Mouse (Mus musculus): ENCODE measurements at regions not wholly inside any gene's neighbourhood (a gene's known extent, or its start where the extent isn't known, plus 50 kb on each side); places are given as distances from the start of the nearest gene placed in this dataset.
"Not testable (repeated sequence)": the region's sequence is repeated elsewhere in the genome, so short reads cannot be mapped to it uniquely, and the experiment has no call there.

DNA sequence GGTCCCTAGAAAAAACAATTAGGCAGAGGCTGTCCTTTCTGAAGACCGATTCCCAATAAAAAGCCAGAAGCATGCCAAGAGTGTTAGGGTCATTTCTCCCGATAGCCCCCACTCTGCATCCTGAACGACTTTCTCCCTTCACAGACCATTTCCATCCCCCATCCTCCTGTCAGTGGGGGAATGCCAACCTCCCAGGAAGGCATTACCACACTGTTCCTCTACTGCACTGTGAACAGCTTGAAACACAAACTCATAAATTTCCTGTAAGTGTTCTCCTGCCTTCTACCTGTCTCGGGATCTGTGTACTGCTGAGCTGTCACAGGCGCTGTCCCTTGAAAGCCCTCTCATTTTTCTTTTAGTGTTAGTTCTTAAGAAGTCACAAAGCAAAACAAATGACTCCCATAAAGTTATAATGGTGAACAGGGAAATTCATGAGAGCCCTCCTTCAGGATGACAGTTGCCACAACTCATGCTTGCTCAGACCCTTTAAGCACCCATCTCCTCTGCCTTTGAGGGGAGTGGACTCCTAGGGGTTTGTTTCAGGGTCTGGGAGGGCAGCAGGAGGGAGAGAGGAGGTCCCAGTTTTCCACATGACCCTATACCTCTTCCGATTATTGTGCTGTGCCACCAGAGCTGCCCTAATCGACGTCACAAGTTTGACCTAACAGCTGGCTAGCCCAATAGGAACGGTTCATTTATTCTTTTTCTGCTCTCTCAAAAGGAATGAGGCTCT, 139.9 kb downstream of the Rchy1 start:
- no peak for DNase-seq

DNA sequence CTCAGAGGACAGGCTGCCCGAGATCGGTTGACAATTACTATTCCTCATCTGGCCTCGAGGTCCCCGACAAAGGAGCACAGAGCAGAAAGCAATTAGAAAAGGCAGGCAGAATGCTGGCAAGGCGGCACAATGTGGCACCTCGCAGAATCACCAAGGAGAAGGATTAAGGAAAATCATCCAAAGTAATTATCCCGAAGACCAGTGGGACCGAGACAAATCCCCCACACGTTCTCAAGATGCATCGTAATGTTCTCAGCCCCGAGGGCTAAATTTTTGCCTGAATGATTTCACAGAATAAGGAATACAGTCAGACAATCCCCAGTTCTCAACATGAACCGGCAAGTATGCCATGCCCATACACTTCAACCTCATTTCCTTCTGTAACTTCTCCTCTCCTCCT, 144.1 kb downstream of the Rchy1 start:
- DNase-seq = no peak

DNA sequence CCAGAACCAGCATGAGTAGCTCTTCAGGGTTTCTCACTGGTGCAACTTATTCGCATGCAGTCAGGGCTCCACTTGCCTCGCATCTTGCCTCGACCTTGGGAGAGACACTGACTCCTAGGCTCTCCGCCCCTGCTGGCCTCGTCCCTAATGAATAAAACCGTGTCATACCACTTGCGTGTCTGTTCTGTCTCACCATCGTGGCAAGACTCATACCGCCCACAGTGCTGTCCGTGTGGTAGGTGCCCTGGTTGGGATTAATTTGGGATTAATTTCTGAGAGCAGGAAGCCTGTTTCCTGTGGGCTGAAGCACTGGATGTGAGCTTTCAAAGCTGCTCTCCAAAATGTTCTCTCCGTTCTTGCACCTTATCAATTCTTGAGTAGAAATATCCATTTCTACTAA, 144.7 kb downstream of the Rchy1 start:
- no peak for DNase-seq

DNA sequence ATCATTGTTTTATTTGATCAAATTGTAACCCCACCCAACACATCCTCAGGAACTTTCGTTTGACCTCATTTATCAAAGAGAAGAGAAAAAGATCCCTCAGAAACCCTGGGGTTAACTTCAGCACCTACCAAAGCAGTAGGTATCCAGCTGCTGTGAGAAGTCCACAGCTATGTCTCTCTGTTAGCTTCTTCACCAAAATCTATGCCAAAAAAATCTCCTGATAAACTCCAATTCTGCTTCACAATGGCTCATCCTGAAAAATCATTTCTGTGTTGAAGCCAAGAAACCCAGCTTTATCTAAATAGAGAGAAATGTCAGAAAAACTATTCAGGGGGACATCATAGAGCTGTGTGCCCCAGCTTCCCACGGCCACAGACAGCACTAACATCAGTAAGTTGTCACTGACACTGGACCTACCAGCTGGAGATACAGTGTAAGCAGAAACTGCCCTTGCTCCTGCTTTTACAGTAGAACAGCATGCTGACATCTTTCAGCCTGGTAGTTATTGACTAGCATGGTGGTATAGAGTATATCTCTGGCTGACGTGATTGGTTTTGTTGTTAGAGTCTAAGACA, 146.4 kb downstream of the Rchy1 start:
- DNase-seq = no peak

DNA sequence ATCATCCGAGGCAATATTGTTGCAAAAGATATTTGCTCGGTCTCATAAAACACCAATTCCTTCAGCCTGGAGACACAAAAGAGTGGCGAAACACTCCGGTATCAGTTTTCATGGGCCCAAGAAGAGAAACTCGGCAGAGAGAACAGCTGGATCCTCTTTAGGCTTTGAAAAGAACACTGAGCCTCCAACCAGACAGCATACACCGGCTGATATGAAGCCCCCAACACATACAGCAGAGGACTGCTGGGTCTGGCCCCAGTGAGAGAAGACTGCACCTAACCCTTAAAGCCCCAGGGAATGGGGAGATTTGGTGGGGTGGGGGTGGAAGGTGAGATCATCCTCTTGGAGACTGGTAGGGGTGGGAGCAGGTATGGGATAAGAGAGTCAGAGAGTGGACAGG, 147.9 kb downstream of the Rchy1 start:
- DNase-seq = no peak

DNA sequence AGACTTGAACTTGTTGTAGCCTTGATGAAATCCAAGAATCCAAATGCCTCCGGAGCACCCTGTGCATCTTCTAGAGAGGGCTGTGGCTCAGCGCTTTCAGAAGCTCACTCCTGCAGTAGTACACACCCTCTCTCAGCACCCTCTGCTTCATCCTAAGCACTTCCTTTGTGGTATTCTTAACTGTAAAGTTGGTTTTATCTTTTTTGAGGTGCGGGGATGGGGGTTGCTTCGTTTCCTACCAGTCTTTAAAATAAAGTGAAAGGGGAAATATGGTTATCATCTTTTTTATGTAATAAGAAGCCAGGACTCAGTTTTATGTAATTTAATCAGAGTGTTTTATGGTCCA, 148.5 kb downstream of the Rchy1 start:
- no peak for DNase-seq

- no peak for DNase-seq
These were observed 149.1 kb downstream of the Rchy1 start for GRCm38 (mm10) chr5:91813547-91814416.

GRCm38 (mm10) chr5:91807070-91808065, 155.5 kb downstream of the Rchy1 start:
- DNase-seq = no peak

- DNase-seq = no peak
These were observed 161.4 kb downstream of the Rchy1 start for GRCm38 (mm10) chr5:91801297-91801980.

DNA sequence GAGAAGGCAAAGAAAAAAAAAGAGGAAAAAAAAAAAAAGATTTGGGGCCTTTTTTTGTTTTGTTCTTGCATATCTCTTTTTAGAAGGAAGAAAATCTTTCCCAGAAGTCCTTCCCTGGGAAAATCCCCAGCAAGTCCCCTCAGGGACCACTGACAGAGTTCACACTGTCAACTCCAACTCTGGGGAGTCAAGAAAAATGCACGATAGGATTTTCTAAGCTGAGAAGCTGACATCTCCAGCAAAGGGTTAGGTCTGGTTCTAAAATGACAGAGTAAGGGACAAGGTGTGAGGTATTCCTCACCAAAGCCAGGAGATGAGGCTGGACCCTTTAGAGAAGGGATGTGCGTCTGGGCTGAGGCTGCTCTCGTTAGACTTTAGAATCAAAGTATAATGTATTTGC, 165.5 kb downstream of the Rchy1 start:
- no peak for DNase-seq

DNA sequence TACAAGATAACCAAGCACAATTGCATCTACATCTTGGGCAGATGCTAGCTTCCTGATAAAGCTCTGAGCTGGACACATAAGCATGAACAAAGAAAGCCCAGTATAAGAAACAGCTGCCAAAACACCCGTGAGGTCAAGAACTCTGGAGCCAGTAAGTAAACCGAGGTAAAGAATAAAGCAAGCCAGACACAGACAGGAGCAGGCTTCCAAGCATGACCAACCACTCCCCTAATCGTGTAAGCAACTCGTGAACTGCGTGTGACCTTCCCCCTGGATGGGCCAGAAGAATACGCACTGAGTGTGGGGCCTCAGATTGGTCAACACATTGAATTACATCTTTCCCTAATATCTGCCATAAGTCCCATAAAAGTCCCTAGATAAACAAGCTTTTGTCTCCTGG, 170.1 kb downstream of the Rchy1 start:
- no peak for DNase-seq

DNA sequence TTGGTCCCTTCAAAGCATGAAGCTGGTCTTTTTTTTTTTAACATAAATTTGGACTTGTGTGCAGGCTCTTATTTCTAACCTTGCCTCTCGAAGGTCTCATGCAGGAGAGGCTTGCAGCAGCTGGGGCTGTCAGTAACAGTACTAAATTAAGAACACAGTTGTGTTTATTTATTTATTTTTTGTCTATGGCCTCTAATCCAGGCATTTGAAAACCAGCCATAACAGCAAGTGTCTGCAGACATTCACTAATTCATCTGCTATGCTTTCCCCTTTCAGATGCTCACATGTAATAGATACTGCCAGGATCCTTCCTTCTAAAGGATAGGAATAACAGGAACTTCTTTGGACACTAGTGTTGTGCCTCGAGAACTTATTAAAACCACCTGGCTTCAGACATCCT, 172.5 kb downstream of the Rchy1 start:
- DNase-seq = no peak

DNA sequence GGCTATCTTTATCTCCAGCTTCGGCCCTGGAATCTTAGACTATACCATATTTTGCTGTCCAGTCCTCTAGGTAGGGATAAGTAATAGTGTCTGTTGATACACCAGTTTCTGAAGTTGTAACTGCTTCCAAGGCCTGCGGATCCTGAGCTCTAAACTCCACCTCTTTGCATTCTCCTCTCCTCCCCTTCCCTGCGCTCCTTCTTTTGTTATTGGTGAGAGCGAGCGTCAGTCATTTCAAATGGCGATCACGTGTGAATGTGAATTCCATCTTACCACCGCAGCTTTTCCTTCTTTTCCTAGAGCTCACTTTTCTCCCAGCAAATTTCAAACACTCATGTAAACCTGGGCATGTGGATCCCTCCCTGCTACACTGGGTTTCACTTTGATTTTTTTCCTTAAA, 178.9 kb downstream of the Rchy1 start:
- no peak for DNase-seq

- DNase-seq = no peak
These were observed 185.9 kb downstream of the Rchy1 start for GRCm38 (mm10) chr5:91776971-91777370.

DNA sequence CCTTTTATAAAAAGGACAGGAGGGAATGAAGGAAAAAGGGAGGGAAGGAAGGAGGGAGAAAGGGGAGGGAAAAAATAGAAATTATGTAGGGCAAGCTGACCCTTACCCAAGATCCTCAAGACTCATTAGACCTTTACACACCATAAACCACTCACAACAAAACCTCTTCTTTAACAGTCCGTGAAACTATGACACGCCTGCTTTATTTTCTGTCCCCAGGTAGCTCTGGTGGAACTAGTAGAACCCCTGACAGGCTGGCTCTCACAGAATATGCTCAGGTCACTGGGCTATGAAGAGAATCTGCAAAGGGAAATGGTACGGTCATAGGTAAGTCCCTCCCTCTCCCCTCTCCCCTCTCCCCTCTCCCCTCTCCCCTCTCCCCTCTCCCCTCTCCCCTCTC, 188.8 kb downstream of the Rchy1 start:
- DNase-seq = no peak

DNA sequence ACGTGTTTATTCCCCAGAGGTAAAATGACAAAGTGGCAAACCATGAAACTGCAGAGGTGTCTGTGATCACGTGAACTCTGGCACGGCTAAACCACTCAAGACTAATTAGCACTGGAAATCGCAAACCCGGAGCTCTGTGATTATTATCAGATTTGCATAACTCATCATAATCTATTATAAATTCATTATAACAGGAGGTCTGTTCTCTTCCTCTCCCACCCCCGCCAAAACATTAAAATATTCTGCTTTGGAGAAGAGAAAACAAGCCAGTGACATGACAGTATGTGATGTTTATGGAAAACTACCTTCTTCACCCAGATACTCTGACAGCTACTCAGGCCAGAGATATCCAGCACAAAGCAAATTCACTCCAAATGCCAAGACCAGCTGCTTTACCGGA, 195.0 kb downstream of the Rchy1 start:
- DNase-seq = no peak

DNA sequence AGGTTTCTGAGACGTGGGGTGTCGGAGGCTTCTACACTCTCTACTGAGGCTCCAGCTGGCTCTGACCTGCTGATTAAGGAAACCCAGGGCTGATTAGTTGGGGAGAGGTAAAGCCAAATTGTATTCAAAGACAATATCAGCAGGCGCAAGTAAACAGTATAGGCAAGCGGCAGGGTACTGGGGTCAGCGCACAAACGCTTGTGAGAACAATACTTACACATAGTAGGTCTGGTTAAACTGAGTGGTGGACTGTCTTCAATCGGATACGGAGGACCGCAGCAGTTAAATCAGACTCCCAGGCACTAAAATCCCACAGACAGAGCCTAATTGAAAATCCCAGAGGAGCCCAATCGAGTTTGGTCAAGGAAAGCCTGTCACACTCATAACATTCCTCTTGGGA, 195.8 kb downstream of the Rchy1 start:
- no peak for DNase-seq

- no peak for DNase-seq
These were observed 198.2 kb downstream of the Rchy1 start for GRCm38 (mm10) chr5:91764621-91765020.

DNA sequence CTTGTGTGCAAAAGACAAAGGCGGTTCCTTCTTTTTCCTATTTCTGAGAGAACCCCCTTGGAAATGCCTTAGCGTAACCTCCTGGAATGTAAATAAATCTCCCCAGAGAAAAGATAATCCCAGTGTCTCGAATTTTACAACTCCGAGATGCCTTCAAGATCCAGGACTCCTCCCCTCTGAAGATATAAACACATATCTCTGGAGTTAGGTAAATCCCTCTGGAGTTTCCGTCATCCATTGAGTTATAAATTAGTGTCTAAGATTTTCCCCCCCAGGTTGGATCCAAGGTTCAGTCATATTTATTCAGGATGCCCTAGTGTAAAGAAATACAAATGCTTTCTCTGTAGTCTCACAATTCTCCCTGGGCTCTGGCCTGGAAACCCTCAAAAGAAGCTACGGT, 200.3 kb downstream of the Rchy1 start:
- no peak for DNase-seq

DNA sequence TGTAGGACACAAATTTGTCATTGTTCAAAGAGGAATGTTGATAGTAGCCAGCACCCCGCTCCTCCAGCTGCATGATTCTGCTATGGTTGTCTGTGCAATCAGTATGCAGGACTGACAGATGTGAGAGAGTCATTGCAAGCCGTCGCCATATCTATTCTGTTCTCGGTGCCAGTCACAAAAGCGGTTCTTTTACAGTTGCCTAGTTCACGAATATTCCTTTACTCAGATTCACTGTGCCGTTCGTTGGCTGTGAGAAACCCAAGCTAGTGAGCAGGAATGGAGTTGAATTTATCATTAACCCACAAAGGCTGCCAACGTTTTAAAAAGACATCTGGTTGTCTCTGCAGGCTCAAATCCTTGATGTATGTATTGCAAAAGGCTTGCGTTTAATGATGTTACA, 206.9 kb downstream of the Rchy1 start:
- no peak for DNase-seq

DNA sequence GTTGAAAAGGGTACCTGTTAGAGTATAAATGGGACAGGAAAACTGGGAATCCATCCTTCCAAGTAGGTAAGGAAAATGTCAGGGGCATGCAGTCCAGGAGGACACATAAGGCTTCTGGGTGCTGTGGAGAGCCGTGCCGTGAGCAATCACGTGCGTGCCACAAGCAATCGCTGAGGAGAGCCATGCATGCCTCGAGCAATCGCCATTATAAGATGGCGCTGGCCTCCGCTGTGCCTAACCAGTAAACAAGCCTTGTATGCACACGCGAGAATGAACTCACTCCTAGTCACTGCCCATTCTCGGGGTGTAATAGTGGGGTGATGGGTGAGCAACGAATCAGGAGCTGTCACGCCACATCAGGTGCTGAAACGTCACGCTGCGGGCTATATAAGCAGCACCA, 210.0 kb downstream of the Rchy1 start:
- DNase-seq = not testable (repeated sequence)

DNA sequence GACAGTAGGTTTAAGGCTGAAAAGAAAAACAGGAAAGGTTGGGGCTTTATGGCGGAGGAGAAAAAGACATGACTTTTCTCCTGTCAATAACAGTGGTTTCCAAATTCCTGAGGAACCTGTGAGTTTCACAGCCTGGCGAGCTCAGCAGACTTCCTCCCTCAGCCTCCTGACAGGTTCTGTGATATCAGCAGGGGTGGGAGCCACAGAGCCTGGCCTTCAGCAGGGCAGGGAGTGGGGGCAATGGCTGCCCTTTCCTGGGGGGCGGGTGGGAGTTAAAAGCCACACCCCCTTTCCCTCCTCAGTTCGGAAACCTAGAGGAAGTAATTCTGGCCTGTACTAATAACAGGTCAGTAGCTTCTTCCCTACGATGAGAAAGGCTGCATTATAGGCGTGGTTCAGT, 211.7 kb downstream of the Rchy1 start:
- no peak for DNase-seq

All from kidney, postnatal 25 days (tissue).